In the genomic region with DNA sequence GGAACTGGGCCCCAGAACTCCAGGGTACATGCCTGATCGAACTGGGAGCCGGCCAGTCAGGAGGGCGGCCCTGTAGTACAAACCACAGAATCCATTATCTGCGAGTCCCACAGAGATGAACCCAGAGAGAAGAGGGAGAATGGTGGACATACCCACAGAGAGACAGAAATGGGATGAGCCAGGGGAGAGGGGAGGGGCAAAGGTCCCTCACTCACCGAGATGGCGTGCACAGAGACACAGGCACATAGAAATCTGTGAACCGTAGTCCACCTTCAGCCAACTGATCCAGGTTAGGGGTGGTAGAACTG, we compare ENCODE assay signal across 9 mouse cellular contexts. TPM values are rescaled to one million over a fixed set of nuclear protein-coding genes. Genes with fewer than 3 reads are reported as not detected.
DNase-seq lines count a peak whose midpoint lies in the region; ATAC-seq and TF ChIP-seq lines count a peak whose summit lies in the region.
"Had no signal": no experiment of that assay in that cellular context is flagged by ENCODE, and none has a peak within 500 bp of the region (broad histone marks: within the 10 kb centered on the region; RNA-seq: fewer than 3 reads in every experiment).

No protein-coding gene starts in this region.

- H3K27me3 ChIP-seq in limb, embryonic 11.5 days (ENCODE audit: control insufficient read depth, insufficient read depth, low read length): no peaks in the 10 kb centered on the region
- H3K27me3 ChIP-seq in neural tube, embryonic 15.5 days (replicated peaks): no peaks in the 10 kb centered on the region

- no peak for TF ChIP-seq POLR2A in embryonic fibroblast, embryonic 13.5 days (IDR thresholded peaks at IDR 0.05; ENCODE audit: low read depth, low read length)

- no peaks in the 10 kb centered on the region for H3K9me3 ChIP-seq in limb, embryonic 11.5 days (ENCODE audit: control insufficient read depth, low read length)
- no peaks in the 10 kb centered on the region for H3K9me3 ChIP-seq in neural tube, embryonic 15.5 days (replicated peaks)

- no peak for ATAC-seq in limb, embryonic 11.5 days (ENCODE audit: insufficient number of reproducible peaks, low FRiP score, low TSS enrichment, low read depth)
- ATAC-seq in neural tube, embryonic 15.5 days (ENCODE audit: low FRiP score): peak; percentile 0; the same call in 1 of the 2 replicates
- no peak for ATAC-seq in inflammation-experienced regulatory T-cells, adult 6 months

- H3K27ac ChIP-seq in left cerebral cortex, adult 2 months: no peak overlapping the region; the same call in 1 of the 2 replicates
- no peak overlapping the region for H3K27ac ChIP-seq in embryonic fibroblast, embryonic 13.5 days (ENCODE audit: insufficient read depth, low read length)
- no peak overlapping the region for H3K27ac ChIP-seq in limb, embryonic 11.5 days (replicated peaks; ENCODE audit: low read depth, low read length)
- H3K27ac ChIP-seq in neural tube, embryonic 15.5 days (replicated peaks): peak overlapping the region; percentile 86; the same call in 1 of the 2 replicates

- H3K4me3 ChIP-seq in left cerebral cortex, adult 2 months: peak overlapping the region; percentile 56
- peak overlapping the region; percentile 55 for H3K4me3 ChIP-seq in embryonic fibroblast, embryonic 13.5 days (ENCODE audit: insufficient read depth, low read length)
- peak overlapping the region; percentile 56 for H3K4me3 ChIP-seq in limb, embryonic 11.5 days (ENCODE audit: low read depth, low read length)
- H3K4me3 ChIP-seq in neural tube, embryonic 15.5 days (replicated peaks): peak overlapping the region; percentile 57

- intact Hi-C loops in left cerebral cortex, adult 2 months (cut with DNase I): no loop called here

- no peak for DNase-seq in left cerebral cortex, adult 2 months (ENCODE audit: extremely low spot score in 1 of 2, low spot score in 2 of 2)
- no peak for DNase-seq in left cerebral cortex, adult 8-10 months (ENCODE audit: low spot score in 2 of 2)
- no peak for DNase-seq in limb, embryonic 11.5 days (ENCODE audit: low spot score)
- DNase-seq in adrenal gland, postnatal 25 days: no peak
- no peak for DNase-seq in spleen, postnatal 14 days (ENCODE audit: low spot score in 2 of 2)

- no peaks in the 10 kb centered on the region for H3K36me3 ChIP-seq in limb, embryonic 11.5 days (ENCODE audit: control insufficient read depth, insufficient read depth, low read length)
- H3K36me3 ChIP-seq in neural tube, embryonic 15.5 days: no peaks in the 10 kb centered on the region

- TF ChIP-seq CTCF in left cerebral cortex, adult 2 months (IDR thresholded peaks at IDR 0.05): no peak
- no peak for TF ChIP-seq CTCF in embryonic fibroblast, embryonic 13.5 days (IDR thresholded peaks at IDR 0.05; ENCODE audit: borderline replicate concordance, insufficient read depth, low read length)

- H3K9ac ChIP-seq in limb, embryonic 11.5 days (ENCODE audit: low read length): no peak overlapping the region
- peak overlapping the region; percentile 45 for H3K9ac ChIP-seq in neural tube, embryonic 15.5 days (replicated peaks)

- peak overlapping the region; percentile 77 for H3K4me2 ChIP-seq in limb, embryonic 11.5 days (ENCODE audit: low read depth, severe bottlenecking)
- peak overlapping the region; percentile 63 for H3K4me2 ChIP-seq in neural tube, embryonic 15.5 days

- H3K4me1 ChIP-seq in embryonic fibroblast, embryonic 13.5 days (ENCODE audit: control insufficient read depth, insufficient read depth, low read length): peaks cover 4% of the 10 kb centered on the region
- H3K4me1 ChIP-seq in limb, embryonic 11.5 days (ENCODE audit: control insufficient read depth, insufficient read depth, low read length): peaks cover 4% of the 10 kb centered on the region; the same call in 1 of the 2 replicates
- peaks cover 30% of the 10 kb centered on the region for H3K4me1 ChIP-seq in neural tube, embryonic 15.5 days

- 92% methylated on average over 7 of the region's 7 CpGs for WGBS in limb, embryonic 11.5 days
- WGBS in neural tube, embryonic 15.5 days: 90% methylated on average over 7 of the region's 7 CpGs

RNA-seq across cellular contexts. Expression of gene Arsa, which starts 2.0 kb away (rescaled TPM):
- total RNA-seq in left cerebral cortex, adult 2 months (2021): 10 to 100 TPM; 32.0 to 33.0 TPM
- total RNA-seq in left cerebral cortex, adult 8-10 months (2022): 10 to 100 TPM; 31.8 to 37.3 (median 35.9) TPM
- polyA plus RNA-seq in embryonic fibroblast, embryonic 13.5 days (2011; ENCODE audit: insufficient read length, low read depth, missing spikeins): 41.6 and 42.5 TPM in 2 replicates
- polyA plus RNA-seq in limb, embryonic 11.5 days (2014; fragmentation: Nextera tagmentation; extraction: Ambion mirVana): 7.6 and 8.4 TPM in 2 replicates
- polyA plus RNA-seq in neural tube, embryonic 15.5 days (2015; fragmentation: Nextera tagmentation; extraction: Ambion mirVana): 27.4 and 29.2 TPM in 2 replicates
- total RNA-seq in adrenal gland, postnatal 25 days (2021): 21.8 and 22.2 TPM in 2 replicates
- polyA plus RNA-seq in inflammation-experienced regulatory T-cells, adult 6 months (2017; shearing (Covaris generic)): 10 to 100 TPM in 1 of 3 experiments, 1 to 10 TPM in 2; 4.9 to 12.1 (median 6.8) TPM

RNA-seq across cellular contexts. Expression of gene Mapk8ip2, which starts 21.5 kb away (rescaled TPM):
- 100 to 1,000 TPM; 227 to 234 TPM for total RNA-seq in left cerebral cortex, adult 2 months (2021)
- total RNA-seq in left cerebral cortex, adult 8-10 months (2022): 100 to 1,000 TPM; 240 to 262 (median 246) TPM
- 0.49 TPM in 1 of 2 replicates, not detected in the other for polyA plus RNA-seq in embryonic fibroblast, embryonic 13.5 days (2011; ENCODE audit: insufficient read length, low read depth, missing spikeins)
- polyA plus RNA-seq in limb, embryonic 11.5 days (2014; fragmentation: Nextera tagmentation; extraction: Ambion mirVana): 1.3 and 1.5 TPM in 2 replicates
- 73.0 and 85.4 TPM in 2 replicates for polyA plus RNA-seq in neural tube, embryonic 15.5 days (2015; fragmentation: Nextera tagmentation; extraction: Ambion mirVana)
- 6.2 and 10.1 TPM in 2 replicates for total RNA-seq in adrenal gland, postnatal 25 days (2021)
- polyA plus RNA-seq in inflammation-experienced regulatory T-cells, adult 6 months (2017; shearing (Covaris generic)): under 1 TPM in 2 of 3 experiments, not detected in 1; 0.08 to 0.40 TPM
- total RNA-seq: neutrophil, adult 5-6 weeks had no signal

RNA-seq across cellular contexts. Expression of gene Shank3, which starts 24.2 kb away (rescaled TPM):
- 100 to 1,000 TPM; 222 to 239 TPM for total RNA-seq in left cerebral cortex, adult 2 months (2021)
- total RNA-seq in left cerebral cortex, adult 8-10 months (2022): 100 to 1,000 TPM; 192 to 223 (median 197) TPM
- polyA plus RNA-seq in embryonic fibroblast, embryonic 13.5 days (2011; ENCODE audit: insufficient read length, low read depth, missing spikeins): 2.3 and 2.7 TPM in 2 replicates
- polyA plus RNA-seq in limb, embryonic 11.5 days (2014; fragmentation: Nextera tagmentation; extraction: Ambion mirVana): 1.9 and 2.5 TPM in 2 replicates
- polyA plus RNA-seq in neural tube, embryonic 15.5 days (2015; fragmentation: Nextera tagmentation; extraction: Ambion mirVana): 8.9 and 9.5 TPM in 2 replicates
- 34.3 and 52.2 TPM in 2 replicates for total RNA-seq in adrenal gland, postnatal 25 days (2021)
- not detected for polyA plus RNA-seq in inflammation-experienced regulatory T-cells, adult 6 months (2017; shearing (Covaris generic))
- total RNA-seq: neutrophil, adult 5-6 weeks had no signal

RNA-seq across cellular contexts. Expression of gene Chkb, which starts 45.5 kb away (rescaled TPM):
- total RNA-seq in left cerebral cortex, adult 2 months (2021): 10 to 100 TPM; 42.5 to 45.2 TPM
- total RNA-seq in left cerebral cortex, adult 8-10 months (2022): 10 to 100 TPM; 37.4 to 49.3 (median 42.9) TPM
- 29.4 and 33.1 TPM in 2 replicates for polyA plus RNA-seq in embryonic fibroblast, embryonic 13.5 days (2011; ENCODE audit: insufficient read length, low read depth, missing spikeins)
- 48.7 and 50.1 TPM in 2 replicates for polyA plus RNA-seq in limb, embryonic 11.5 days (2014; fragmentation: Nextera tagmentation; extraction: Ambion mirVana)
- 79.8 and 92.8 TPM in 2 replicates for polyA plus RNA-seq in neural tube, embryonic 15.5 days (2015; fragmentation: Nextera tagmentation; extraction: Ambion mirVana)
- total RNA-seq in adrenal gland, postnatal 25 days (2021): 72.8 and 73.9 TPM in 2 replicates
- polyA plus RNA-seq in inflammation-experienced regulatory T-cells, adult 6 months (2017; shearing (Covaris generic)): 10 to 100 TPM; 45.1 to 62.2 (median 57.2) TPM

RNA-seq across cellular contexts. Expression of gene Gm44502, which starts 45.8 kb away (rescaled TPM):
- not detected for total RNA-seq in left cerebral cortex, adult 2 months (2021)
- total RNA-seq in left cerebral cortex, adult 8-10 months (2022): under 1 TPM in 1 of 4 experiments, not detected in 3; 0.37 TPM
- 1.6 TPM in 1 of 2 replicates, not detected in the other for polyA plus RNA-seq in embryonic fibroblast, embryonic 13.5 days (2011; ENCODE audit: insufficient read length, low read depth, missing spikeins)
- not detected in 2 replicates for polyA plus RNA-seq in limb, embryonic 11.5 days (2014; fragmentation: Nextera tagmentation; extraction: Ambion mirVana)
- polyA plus RNA-seq in neural tube, embryonic 15.5 days (2015; fragmentation: Nextera tagmentation; extraction: Ambion mirVana): 0.36 TPM in 1 of 2 replicates, not detected in the other
- total RNA-seq in adrenal gland, postnatal 25 days (2021): 10.4 TPM in 1 of 2 replicates, not detected in the other
- polyA plus RNA-seq in inflammation-experienced regulatory T-cells, adult 6 months (2017; shearing (Covaris generic)): under 1 TPM in 1 of 3 experiments, not detected in 2; 0.28 TPM

Comparison
In these comparisons a context has a peak if more than half of its experiments do, and no peak if none do; other contexts are left out.
1. RNA of gene Mapk8ip2, which starts 21.5 kb away (polyA plus RNA-seq): 73.0 to 85.4 TPM in neural tube, embryonic 15.5 days; 1.3 to 1.5 TPM in limb, embryonic 11.5 days, 0.49 TPM in embryonic fibroblast, embryonic 13.5 days and 0.08 to 0.40 TPM in inflammation-experienced regulatory T-cells, adult 6 months; every median in the first group is over 10 times any median in the second.
2. Peak in every context shown above with its lines, with median percentiles within 50 percentile points of each other: H3K4me3 ChIP-seq.